Mouse (Mus musculus) common myeloid progenitor, adult 5-6 weeks (primary cell): ENCODE data around the gene Dnmt3a. TPM values are rescaled to one million over a fixed set of nuclear protein-coding genes. Genes with fewer than 3 reads are reported as not detected.

Experiments used
- ATAC-seq: replicated peaks from 2 replicates; pipeline ENCODE4 v1.8.0; 2016; ENCODE audit warnings: low read depth, mild to moderate bottlenecking, moderate TSS enrichment, inconsistent platforms; ENCODE audit not compliant: poor library complexity, severe bottlenecking
- total RNA-seq: library from RNA; stranded (forward); fragments of 200-1000, 187-1606 nt; gene quantifications from 2 replicates; pipeline ENCODE4 v1.2.3, GENCODE M21; 2017

Gene Dnmt3a
- total RNA-seq, 1 experiment from 2014 or later: 24.7 TPM

DNA sequence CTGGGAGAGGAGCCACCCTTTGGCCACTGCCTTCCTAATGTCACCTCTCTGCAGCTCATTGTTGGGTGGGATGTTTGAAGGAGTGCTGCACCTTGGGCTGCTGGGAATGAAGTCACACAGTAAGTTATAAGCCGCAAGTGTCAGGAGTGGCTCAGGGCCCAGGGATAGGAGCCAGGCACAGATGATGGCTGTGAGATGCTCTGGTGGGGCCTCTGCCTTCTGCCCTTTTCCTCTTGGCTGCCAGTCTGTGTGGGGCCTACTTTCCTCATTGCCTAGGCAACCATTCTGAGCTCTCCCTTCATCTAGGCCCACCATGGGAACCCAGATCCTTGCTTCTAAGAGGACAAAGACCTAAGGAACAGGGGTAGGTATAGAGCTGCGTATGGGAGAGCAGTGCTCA, 21.5 kb upstream of the Dnmt3a start:
- no peak for ATAC-seq

DNA sequence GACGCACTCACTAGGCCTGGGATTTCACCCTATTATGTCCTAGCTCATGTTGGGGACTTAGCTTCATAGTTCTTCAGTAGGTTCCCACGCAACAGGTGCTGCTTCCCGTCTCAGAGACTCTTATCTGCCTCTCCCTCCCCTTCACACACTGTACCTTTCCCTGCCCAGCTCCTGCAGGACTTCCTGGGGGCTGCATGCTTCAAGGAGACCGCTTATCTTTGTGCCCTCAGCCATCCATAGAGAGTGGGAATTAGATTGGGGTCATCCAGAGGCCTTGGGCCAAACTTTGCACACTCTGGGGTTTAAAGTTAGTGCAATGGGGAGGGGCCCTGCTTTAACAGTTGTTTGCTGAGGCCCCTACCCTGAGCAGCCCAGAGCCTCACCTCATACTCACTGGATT, 21.1 kb upstream of the Dnmt3a start:
- ATAC-seq: no peak

DNA sequence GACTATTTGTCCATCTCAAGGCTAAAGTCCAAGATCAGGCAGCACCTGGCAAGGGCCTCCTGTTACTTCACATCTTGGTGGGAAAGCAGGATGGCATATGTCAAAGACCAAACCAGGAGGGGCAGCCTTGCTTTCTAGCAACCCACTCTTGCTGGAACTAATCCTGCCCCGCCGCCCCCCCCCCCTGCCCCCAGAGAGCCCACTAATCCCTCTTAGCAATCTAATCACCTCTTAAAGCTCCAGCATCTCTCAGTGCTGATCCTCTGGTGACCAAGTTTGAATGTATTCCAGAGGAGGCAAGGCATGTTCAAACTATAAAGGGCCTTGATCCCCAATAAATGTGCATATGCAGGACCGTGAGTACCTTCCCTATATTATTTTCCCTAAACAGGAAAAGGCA, 18.8 kb upstream of the Dnmt3a start:
- no peak for ATAC-seq

DNA sequence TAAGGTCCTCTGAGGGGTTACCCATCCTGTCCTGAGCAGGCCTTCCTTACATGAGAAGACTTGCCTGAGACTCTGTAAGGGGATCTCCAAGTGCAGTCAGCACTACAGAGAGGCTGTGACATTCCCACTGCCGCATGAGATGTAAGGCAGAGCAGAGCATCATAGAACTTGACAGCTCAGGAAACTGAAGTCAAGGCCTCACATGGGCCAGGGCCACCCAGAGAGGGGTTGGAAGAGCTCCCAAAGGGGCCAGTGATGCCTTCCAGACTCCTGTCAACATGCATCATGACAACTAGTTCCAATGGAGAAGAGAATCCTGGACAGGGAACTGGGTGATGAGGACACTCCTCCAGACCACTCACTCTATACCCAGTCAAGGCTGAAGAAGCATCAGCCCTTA, 18.3 kb upstream of the Dnmt3a start:
- no peak for ATAC-seq

DNA sequence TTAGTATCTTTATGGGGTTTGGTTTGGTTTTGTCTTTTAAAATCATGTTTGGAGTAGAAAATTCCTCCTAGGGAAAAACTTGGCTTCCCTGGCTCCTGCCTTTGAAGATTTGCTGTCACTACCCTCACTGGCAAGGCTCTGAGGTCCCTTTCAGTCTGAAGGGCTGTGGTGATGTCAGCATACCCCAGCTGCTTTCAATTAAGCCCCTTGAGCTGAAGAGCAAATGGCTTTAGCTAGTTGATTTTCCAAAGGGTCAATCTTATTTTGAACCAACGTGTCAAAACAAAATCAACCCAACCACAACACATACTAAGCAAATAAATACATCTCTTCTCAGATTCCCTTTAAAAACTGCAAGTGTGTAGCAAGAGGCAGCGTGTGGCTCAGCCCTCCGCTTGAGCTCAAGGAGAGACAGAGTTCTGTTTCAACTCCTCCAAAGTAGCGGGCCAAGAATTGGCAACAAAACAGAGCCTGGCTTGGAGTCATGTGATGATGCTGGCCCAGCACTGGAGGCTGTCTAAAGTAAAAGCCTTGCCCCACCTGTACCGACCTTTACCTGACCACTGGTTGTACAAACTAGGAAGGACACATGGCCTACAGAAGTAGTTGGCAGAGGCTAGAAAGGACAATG, 17.3 kb upstream of the Dnmt3a start:
- no peak for ATAC-seq

DNA sequence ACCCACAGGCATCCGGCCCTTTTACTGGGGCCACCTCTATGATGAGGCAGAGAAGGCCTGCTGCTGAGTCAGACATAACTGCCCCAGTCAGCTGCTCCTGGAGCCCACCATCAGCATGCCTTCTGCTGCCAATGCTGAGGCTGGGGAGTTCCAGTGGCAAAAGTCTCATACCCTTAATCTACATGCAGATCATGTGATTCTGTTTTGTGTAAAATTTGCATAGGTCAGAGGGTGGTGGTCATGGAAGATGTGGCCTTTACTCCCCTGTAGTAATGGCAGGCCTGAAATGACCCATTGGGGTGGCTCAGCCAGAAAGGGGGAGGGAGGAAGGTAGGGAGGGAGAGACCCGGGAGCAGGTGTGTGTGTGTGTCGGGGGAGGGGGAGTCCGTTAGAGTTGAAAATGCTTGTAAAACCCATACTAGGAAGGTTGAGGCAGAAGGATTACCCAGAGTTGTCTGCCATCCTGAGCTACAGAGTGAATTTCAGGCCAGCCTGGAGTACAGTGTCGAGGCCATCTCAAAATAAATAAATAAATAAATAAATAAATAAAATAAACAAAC, 16.1 kb upstream of the Dnmt3a start:
- no peak for ATAC-seq

DNA sequence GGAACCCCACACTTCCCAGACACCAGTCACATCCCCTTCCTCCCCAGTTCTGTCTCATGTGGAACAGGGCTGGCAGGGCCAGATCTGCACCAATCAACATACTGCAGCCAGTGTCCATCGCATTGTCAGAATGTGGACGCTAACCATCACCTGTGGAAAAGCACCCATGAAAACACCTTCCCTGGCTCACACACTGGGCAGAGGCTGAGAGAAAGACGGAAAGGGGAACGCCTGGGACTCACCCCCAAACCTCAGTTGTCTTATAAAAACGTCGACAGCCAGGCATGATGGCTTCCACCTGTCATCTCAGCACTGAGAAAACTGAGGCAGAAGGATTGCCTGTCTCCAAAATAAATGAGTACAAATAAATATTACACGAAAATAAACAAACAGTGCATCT, 14.6 kb upstream of the Dnmt3a start:
- ATAC-seq: 0 out of 2 replicates have a peak, but pooled peaks have one; percentile 20

DNA sequence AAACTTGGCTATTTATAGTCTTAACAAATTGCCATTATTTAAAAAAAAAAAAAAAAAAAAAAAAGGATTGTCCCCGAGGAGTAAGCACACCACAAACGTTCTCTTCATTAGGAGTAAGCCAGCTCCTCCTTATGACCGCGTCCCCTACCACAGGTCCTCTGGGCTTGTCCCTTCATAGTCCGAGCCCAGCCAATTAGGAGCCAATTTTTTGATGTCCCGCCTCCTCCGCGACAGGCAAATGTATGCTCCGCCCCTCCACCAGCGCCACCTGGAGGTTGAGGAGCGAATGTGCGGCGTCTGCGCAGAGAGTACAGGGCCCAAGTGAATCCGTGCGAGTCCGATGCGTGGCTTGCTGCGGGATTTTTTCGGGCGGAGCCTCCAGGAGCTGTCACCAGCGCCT, 14.1 kb upstream of the Dnmt3a start:
- peak; percentile 97 for ATAC-seq

DNA sequence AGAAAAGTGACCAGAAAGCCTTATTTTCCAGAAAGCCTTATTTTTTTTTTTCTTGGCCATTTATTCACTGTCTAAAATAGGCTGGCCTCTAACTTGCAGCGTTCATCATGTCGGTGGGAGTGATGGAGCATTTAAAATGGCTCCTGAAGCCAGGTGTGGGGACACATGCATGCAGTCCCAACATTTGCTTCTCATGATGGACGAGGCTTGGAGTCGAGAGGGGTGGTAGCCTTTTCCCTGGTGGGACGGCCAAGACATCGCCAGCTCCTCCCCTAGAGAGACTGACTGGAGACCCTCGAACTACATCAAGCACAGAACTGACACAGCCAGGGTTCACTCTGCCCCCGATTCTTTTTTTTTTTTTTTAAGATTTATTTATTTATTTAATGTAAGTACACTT, 13.6 kb upstream of the Dnmt3a start:
- ATAC-seq: no peak

DNA sequence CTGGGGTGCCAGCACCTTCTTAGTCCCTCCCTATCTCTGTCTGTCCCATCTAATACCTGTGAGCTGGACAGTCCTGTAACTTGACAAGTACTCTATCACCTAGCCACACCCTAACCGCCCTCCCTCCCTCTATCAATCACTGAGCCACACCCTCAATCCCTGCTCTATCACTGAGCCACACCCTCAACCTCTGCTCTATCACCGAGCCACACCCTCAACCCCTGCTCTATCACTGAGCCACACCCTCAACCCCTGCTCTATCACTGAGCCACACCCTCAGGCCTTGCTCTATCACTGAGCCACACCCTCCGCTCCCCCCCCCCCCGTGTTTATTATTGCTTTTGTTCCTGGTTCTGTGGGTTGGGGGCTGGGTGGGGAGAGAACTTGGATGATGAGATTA, 10.2 kb upstream of the Dnmt3a start:
- ATAC-seq: peak; percentile 31

DNA sequence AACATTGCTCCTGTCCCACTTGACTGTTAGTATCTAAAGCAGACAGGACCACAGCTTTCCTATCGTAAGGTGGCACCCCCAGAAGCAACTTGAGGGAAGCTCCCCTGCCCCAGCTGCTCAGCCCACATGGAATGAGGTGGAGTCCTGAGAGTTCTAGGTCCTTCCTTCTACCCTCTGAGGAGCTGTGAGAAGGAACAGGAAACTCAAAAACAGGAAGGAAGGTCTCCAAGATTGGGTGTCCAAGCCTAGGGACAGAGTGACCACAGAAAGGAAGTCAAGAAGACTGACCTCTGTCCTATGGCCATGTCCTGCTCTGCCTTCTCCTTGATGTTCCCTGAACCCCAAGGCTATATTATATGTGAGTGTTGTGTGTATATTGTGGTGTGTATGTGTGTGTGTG, 6.3 kb upstream of the Dnmt3a start:
- peak; percentile 35; the same call in 1 of the 2 replicates for ATAC-seq

DNA sequence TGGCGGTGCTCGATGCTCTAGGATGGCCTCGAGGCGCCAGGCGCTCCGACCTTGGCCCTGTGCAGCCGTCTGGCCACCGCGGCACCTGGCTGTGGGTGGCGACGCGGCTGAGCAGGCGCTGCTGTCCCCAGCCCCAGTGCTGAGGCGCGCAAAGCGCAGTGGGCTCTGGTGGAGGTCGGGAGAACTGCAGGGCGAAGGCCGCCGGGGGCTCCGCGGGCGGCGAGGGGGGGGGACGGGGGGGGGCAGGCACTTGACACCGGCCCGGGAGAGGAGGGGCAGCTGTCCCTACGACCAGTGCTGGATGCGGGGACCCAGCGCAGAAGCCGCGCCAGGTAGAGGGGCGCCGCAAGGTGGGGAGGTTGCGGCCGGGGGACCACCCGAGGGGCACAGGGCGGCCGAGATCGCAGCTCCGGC, 471 bp downstream of the Dnmt3a start:
- peak; percentile 88 for ATAC-seq

DNA sequence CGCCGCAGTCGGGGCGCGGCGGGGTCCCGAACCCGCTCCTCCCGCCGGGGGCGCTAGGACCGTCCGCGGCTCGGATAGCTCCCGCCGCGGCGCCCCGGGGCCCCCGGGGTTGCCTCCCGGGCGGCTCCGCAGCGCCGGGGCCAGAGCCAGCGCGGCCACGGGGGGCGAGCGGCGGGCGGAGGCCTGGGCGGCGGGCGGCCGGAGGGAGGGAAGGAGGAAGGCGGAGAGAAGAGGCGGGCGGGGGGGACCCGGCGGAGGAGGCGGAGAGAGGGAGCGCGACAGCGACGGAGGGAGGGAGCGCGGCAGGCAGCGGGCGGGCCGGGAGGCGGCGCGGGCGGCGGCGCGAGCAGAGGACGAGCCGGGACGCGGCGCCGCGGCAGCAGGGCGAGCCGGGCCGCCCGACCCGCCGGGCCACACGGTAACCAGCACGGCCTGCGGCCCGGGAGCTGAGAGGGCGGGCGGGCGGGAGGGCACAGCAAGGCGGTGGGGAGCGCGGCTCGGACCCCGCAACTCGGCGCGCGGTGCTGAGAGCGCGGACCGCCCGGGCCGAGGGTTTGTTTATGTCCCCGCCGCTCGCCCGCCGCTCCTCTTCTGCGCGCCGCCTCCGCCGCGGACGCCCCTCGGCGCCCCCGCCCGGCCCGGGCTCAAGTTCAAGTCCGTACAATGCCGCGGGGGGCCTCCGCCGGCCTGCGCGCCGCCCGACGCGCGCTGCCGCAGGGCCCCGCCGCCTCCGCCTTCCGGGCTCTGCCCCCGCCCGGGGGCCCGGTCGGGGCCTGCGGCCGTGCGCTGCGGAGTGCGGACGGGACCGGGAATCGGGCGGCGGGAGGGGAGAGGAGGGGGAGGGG, 1.1 kb downstream of the Dnmt3a start:
- ATAC-seq: no peak; the same call in 1 of the 2 replicates

DNA sequence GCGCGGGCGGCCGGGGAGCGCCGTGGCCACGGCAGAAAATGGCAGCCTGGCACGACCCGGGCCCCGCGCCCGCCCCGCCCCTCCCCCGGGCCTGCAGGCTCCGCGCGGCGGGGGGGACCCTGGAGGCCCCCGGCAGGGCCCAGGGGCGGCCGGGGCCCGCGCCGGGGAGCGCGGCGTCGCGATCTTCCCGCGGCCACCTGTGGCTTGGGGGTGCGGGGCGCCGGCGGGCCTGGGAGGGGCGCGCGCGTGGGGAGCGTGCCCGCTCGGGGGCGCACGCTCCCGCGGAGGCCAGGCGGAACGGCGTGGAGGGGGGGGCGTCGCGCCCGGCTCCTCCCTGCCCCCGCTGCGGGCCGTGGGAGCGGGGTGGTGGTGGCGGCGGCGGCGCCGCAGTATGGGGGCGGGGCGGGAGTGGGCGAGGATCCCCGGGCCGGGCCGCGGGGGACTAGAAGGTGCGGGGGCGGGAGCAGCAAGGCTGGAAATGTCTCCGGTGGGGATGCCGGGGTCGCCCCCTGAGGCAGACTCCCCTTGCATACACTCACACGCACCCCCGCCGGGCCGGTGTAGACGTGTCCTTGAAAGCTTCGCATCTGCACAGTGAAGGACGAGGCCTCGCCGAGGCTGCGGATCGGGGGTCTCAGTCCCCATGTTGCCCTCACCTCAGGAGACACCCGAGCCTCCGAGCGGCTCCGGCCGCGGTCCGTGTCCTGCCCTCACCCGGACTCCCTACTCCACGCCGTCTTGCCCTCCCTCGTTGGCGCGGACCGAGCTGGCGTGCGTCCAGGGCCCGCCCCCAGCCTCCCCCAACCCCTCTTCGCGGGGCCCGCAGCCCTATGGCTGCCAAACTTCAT, 2.0 kb downstream of the Dnmt3a start:
- ATAC-seq: no peak; the same call in 1 of the 2 replicates

DNA sequence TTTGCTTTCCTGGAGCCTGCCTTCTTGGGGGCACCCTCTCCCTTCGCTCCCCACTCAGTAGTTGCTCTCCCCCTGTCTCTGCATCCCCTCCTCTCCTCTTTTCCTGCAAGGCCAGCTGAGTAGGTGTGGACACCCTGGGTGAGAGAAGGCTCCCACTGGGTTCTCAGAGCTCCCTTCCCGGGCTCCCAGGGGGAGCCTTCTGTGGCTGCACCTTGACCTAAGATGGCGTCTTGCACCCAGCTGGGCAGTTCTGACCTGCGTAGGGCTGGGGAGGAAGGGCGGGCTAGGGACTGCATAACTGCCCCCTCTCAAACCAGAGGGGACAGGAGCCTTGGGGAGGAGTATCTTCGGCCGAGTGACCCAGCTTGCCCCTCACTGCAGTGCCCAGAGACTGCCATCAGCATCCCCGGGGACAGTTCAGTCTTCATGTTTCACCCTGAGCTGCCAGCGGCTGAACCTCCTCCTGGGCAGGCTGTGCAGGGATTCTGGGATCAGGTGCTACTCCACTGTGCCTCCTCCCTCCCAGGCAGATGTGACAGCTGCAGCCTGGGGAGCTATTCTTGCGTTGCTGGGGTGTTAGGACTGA, 2.7 kb downstream of the Dnmt3a start:
- ATAC-seq: 0 out of 2 replicates have a peak, but pooled peaks have one; percentile 8

DNA sequence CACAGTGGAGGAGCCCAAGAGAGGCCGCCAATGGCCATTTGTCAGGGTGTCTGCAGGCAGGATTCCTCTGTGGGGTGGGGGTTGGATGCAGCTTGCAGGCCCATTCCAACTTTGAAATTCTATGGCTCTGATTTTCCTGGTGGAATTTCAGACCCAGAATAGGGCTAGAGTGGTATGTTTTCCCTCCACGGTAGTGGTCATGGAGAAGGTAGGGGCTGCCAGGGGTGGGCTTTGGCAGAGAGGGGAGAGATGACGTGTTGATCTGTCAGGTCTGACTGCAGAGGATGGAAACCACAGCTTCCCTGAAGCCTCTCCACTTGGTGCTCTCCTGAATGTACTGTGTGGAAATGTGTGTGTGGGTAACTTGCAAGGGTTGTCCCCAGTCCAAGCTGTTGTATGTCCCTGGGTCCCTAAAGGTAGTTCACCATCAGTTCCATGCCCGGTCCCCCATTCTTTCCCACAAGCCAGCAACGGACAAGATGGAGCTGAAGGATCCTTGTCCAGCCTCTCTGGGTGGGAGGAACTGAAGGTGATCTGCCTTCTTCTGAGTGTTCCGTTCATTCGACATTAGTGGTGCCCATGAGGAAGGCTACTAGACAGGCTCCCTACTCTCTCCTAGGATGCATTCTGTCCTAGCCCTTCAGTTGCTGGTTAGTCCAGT, 3.8 kb downstream of the Dnmt3a start:
- no peak for ATAC-seq

DNA sequence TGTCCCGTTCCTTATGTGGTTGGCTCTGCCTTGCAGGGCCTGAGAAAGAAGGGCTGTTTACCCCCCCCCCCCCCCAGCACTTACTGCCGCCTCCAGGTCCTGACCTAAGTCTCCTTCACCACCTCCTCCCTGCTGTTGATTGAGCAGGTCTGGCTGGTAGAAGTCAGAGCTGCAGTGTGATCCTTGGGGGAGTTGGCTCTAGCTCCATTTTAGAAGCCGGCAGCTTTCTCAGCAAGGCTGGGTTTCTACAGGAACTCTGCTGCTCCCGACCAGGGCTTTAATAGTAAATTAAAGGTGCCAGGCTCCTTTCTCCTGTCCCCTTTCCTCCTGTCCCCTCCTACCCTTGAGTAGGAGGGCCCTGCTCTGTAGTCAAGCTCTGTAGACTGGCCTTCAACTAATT, 4.6 kb downstream of the Dnmt3a start:
- no peak for ATAC-seq

DNA sequence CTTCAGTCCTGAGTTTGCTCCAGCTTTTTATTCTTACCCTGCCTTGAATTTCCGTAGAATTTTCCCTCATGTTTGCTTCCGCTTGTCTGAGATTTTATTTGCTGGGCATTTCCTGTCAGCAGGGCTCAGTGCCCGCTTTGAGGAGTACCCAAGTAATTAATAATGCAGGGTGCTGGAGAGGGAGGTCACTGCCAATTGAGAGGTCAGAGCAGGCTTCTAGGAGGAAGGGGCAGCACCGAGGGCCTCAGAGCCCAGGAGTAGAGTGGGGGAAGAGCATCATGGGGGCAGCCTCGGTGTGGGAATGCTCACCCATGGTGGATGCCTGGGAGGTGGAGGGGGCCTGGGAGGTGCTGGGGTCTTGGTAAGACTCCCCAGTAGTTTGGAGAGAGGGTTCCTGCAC, 5.8 kb downstream of the Dnmt3a start:
- ATAC-seq: no peak

DNA sequence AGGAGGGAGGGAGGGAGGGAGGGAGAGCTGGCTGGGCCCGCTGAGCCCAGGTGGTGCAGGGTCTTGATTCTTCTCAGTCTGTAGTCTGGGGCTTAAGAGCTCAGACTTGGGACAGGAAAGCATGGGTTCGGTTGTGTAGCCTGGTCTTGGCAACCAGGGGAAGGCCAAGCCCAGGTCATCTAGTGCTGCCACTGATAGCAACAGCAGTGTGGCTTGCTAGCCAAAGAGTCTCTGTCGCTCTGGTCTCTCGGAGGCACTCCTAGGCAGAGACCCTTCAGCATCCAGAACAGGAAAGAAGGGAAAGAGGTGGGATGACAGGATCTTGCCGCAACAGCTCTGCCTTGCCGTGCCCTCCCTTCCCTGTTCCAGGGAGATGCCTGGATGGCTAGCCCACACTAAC, 6.4 kb downstream of the Dnmt3a start:
- no peak for ATAC-seq

DNA sequence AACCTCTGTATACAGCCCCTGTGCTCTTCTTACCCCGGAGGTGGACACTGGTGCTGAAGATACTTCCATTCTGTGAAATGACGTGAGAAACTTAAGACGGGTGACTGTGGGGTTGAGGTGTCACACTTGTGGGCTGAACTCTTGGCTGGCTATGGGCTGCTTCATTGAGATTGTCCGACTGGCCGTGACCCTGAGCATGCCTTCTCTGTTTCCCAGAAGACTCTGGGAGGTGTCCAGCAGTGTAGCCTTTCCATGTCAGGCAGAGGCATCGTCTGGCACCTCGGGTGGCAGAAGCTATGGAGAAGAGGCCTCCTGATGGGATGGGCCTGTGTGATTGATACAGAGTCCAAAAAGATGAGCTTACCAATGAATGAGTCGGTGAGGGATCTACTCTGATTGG, 7.3 kb downstream of the Dnmt3a start:
- no peak for ATAC-seq
